ENCODE assay signal across 12 mouse cellular contexts in the genomic region with DNA sequence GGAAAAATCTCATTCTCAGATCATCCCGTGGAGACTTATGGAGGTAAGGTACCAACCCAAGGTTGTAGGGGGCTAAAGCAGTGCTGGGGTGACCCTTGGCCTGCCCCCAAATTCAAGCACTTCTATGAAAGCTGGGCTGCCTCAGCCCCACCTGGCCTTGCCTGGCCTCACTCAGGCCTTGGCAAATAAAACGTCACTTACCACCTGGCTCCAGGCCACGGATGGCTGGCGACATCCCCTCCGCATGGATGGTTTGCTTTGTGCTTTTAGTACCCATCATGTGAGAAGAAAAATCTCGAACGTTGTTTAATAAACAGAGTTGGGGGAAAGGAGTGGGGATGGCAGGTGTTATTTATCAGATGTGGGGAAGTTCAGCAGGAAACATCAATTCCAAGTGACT.
"Had no signal": no experiment of that assay in that cellular context is flagged by ENCODE, and none has a peak within 500 bp of the region (broad histone marks: within the 10 kb centered on the region; RNA-seq: fewer than 3 reads in every experiment).

No protein-coding gene starts in this region.

- H3K9ac ChIP-seq: lung, embryonic 14.5 days; midbrain, embryonic 12.5 days; neural tube, embryonic 12.5 days had no signal

- H3K4me2 ChIP-seq: lung, embryonic 14.5 days; midbrain, embryonic 12.5 days; neural tube, embryonic 12.5 days had no signal

- H3K27me3 ChIP-seq: neural tube, embryonic 12.5 days had no signal

- H3K9me3 ChIP-seq: midbrain, embryonic 10.5 days; midbrain, embryonic 12.5 days; neural tube, embryonic 12.5 days had no signal

- H3K36me3 ChIP-seq: midbrain, embryonic 10.5 days; midbrain, embryonic 12.5 days; neural tube, embryonic 12.5 days had no signal

- H3K4me3 ChIP-seq: midbrain, embryonic 10.5 days; midbrain, embryonic 12.5 days; neural tube, embryonic 12.5 days had no signal

- ATAC-seq: midbrain, embryonic 16.5 days had no signal

- DNase-seq: lung, adult 18-20 months; lung, embryonic 14.5 days; lung, postnatal 4 days; midbrain, embryonic 14.5 days; right cerebral cortex, postnatal 14 days; thymus, adult 18-20 months; thymus, postnatal 14 days; thymus, postnatal 36 days had no signal

- H3K4me1 ChIP-seq: neural tube, embryonic 12.5 days had no signal

- H3K27ac ChIP-seq: midbrain, embryonic 10.5 days; midbrain, embryonic 12.5 days; neural tube, embryonic 12.5 days had no signal
